Mouse (Mus musculus) retina, postnatal 1 day (tissue): ENCODE results near the gene Tsga13.

ENCODE experiments used
- DNase-seq: peaks from one replicate; pipeline ENCODE4 v3.0.0-alpha.2; 2012

Gene Tsga13

GRCm38 (mm10) chr6:30855205-30855604 lies 60.2 kb downstream of the Tsga13 start:
- no peak for DNase-seq

- no peak for DNase-seq
Observed at GRCm38 (mm10) chr6:30849818-30850217, 65.6 kb downstream of the Tsga13 start.
